20 mouse cellular contexts compared by ENCODE assay signal in the genomic region with DNA sequence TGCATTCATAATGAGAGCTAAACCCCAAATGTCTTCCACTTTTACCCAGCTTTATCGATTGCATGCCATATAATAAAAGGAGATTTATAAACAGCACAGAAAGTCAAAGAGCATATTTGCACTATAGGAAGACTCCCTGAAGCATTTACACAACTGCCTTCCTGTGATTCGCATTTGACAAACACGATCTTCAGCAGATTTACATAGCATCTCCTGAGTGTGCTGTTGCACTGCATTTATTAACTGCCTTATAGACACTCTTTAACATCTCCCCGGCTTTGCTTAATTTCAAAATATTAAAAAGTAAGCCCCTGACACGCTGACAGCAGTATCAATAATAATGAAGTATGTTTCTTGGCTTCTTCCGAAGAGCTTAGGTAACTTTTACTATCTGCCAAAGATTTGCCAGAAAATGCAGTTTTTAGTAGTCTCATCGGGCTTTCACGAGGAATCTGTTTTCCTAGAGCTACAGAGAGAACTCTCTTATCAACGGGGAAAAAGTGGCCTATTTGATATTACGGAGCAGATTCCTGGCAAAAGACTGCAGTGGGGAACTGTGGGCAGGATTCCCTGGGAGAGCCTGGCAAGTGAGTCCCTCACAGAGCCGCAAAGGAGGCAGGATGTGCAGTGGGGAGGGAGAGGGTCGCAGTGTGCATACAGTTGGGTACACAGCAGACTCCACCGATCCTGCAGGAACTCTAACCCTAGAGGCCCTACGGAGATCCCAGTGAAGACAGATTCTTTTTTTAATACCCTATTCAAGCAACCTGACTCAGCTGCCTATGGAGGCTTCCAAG.
DNase-seq lines count a peak whose midpoint lies in the region; ATAC-seq and TF ChIP-seq lines count a peak whose summit lies in the region.
"Had no signal": no experiment of that assay in that cellular context is flagged by ENCODE, and none has a peak within 500 bp of the region (broad histone marks: within the 10 kb centered on the region; RNA-seq: fewer than 3 reads in every experiment).

No protein-coding gene starts in this region.

- no peak overlapping the region for H3K4me3 ChIP-seq in intestine, embryonic 16.5 days (ENCODE audit: low read length)
- no peak overlapping the region for H3K4me3 ChIP-seq in intestine, embryonic 15.5 days (replicated peaks)
- no peak overlapping the region for H3K4me3 ChIP-seq in midbrain, embryonic 13.5 days (replicated peaks)
- H3K4me3 ChIP-seq in midbrain, embryonic 16.5 days (ENCODE audit: low read depth, low read length), result no peak overlapping the region
- no peak overlapping the region for H3K4me3 ChIP-seq in cortical plate, adult 2 months (ENCODE audit: insufficient read depth, low read length)
- H3K4me3 ChIP-seq: embryonic facial prominence, embryonic 12.5 days; heart, embryonic 10.5 days; liver, embryonic 12.5 days; lung, embryonic 15.5 days had no signal

- TF ChIP-seq CTCF in cortical plate, adult 2 months (IDR thresholded peaks at IDR 0.05; ENCODE audit: extremely low read depth, insufficient read depth, low read length), result no peak

- ATAC-seq in intestine, embryonic 16.5 days, result 0 out of 2 replicates have a peak, but pooled peaks have one; percentile 33
- ATAC-seq in intestine, embryonic 15.5 days, result no peak
- ATAC-seq in midbrain, embryonic 13.5 days, result no peak
- ATAC-seq in midbrain, embryonic 16.5 days, result no peak
- ATAC-seq: hindbrain, embryonic 16.5 days; liver, embryonic 12.5 days had no signal

- TF ChIP-seq POLR2A in cortical plate, adult 2 months (IDR thresholded peaks at IDR 0.05; ENCODE audit: extremely low read depth, insufficient read depth, low read length), result no peak

- H3K27me3 ChIP-seq in intestine, embryonic 16.5 days (replicated peaks; ENCODE audit: control insufficient read depth, insufficient read depth, low read length), result no peaks in the 10 kb centered on the region
- no peaks in the 10 kb centered on the region for H3K27me3 ChIP-seq in intestine, embryonic 15.5 days (replicated peaks)
- no peaks in the 10 kb centered on the region for H3K27me3 ChIP-seq in midbrain, embryonic 13.5 days
- H3K27me3 ChIP-seq in midbrain, embryonic 16.5 days (ENCODE audit: control insufficient read depth, insufficient read depth, low read depth, low read length), result no peaks in the 10 kb centered on the region
- H3K27me3 ChIP-seq: CH12.LX; embryonic facial prominence, embryonic 12.5 days; liver, embryonic 12.5 days; lung, embryonic 15.5 days had no signal

- peak; percentile 30 for DNase-seq in cerebellum, adult 11-12 months
- no peak for DNase-seq in cerebellum, adult 11 months
- no peak for DNase-seq in natural killer cell, adult 2 months (ENCODE audit: low spot score in 2 of 2)
- DNase-seq: adrenal gland, postnatal 14 days; gastrocnemius, postnatal 25 days; kidney, adult 2 months; kidney, postnatal 4 days; right cerebral cortex, postnatal 14 days; thymus, adult 18-20 months had no signal

- no peak overlapping the region for H3K9ac ChIP-seq in intestine, embryonic 16.5 days (ENCODE audit: low read depth, low read length)
- H3K9ac ChIP-seq in intestine, embryonic 15.5 days, result no peak overlapping the region
- H3K9ac ChIP-seq in midbrain, embryonic 13.5 days (replicated peaks), result 0 out of 2 replicates have a peak overlapping the region, but pooled peaks have one; percentile 16
- H3K9ac ChIP-seq in midbrain, embryonic 16.5 days (ENCODE audit: low read depth, low read length), result no peak overlapping the region
- H3K9ac ChIP-seq: embryonic facial prominence, embryonic 12.5 days; liver, embryonic 12.5 days; lung, embryonic 15.5 days had no signal

- no peaks in the 10 kb centered on the region for H3K4me1 ChIP-seq in intestine, embryonic 16.5 days (ENCODE audit: control insufficient read depth, insufficient read depth, low read length)
- H3K4me1 ChIP-seq in intestine, embryonic 15.5 days (replicated peaks), result no peaks in the 10 kb centered on the region
- no peaks in the 10 kb centered on the region for H3K4me1 ChIP-seq in midbrain, embryonic 13.5 days (replicated peaks)
- H3K4me1 ChIP-seq in midbrain, embryonic 16.5 days (ENCODE audit: control insufficient read depth, insufficient read depth, low read length), result no peaks in the 10 kb centered on the region; the same call in 1 of the 2 replicates
- H3K4me1 ChIP-seq in cortical plate, adult 2 months (ENCODE audit: control insufficient read depth, insufficient read depth, low read length), result no peaks in the 10 kb centered on the region; the same call in 1 of the 2 replicates
- H3K4me1 ChIP-seq: embryonic facial prominence, embryonic 12.5 days; heart, embryonic 10.5 days; liver, embryonic 12.5 days; lung, embryonic 15.5 days had no signal

- no peaks in the 10 kb centered on the region for H3K9me3 ChIP-seq in intestine, embryonic 16.5 days (ENCODE audit: control insufficient read depth, low read length)
- H3K9me3 ChIP-seq in intestine, embryonic 15.5 days, result no peaks in the 10 kb centered on the region
- peaks cover 13% of the 10 kb centered on the region for H3K9me3 ChIP-seq in midbrain, embryonic 13.5 days
- H3K9me3 ChIP-seq in midbrain, embryonic 16.5 days (replicated peaks; ENCODE audit: control insufficient read depth, low read length, poor library complexity, severe bottlenecking), result peaks cover 4% of the 10 kb centered on the region; the same call in 1 of the 2 replicates
- H3K9me3 ChIP-seq: lung, embryonic 15.5 days had no signal

- H3K27ac ChIP-seq in intestine, embryonic 16.5 days (ENCODE audit: low read length), result no peak overlapping the region
- no peak overlapping the region for H3K27ac ChIP-seq in intestine, embryonic 15.5 days
- no peak overlapping the region for H3K27ac ChIP-seq in midbrain, embryonic 13.5 days
- no peak overlapping the region for H3K27ac ChIP-seq in midbrain, embryonic 16.5 days (ENCODE audit: low read length)
- H3K27ac ChIP-seq in cortical plate, adult 2 months (ENCODE audit: insufficient read depth, low read length), result 0 out of 2 replicates have a peak overlapping the region, but pooled peaks have one; percentile 46
- H3K27ac ChIP-seq: embryonic facial prominence, embryonic 12.5 days; heart, embryonic 10.5 days; liver, embryonic 12.5 days; lung, embryonic 15.5 days had no signal

- WGBS in intestine, embryonic 16.5 days, result 69% methylated on average over 14 of the region's 14 CpGs
- 66% methylated on average over 14 of the region's 14 CpGs for WGBS in intestine, embryonic 15.5 days
- 77% methylated on average over 14 of the region's 14 CpGs for WGBS in midbrain, embryonic 13.5 days
- WGBS in midbrain, embryonic 16.5 days, result 65% methylated on average over 14 of the region's 14 CpGs

- no peaks in the 10 kb centered on the region for H3K36me3 ChIP-seq in intestine, embryonic 16.5 days (ENCODE audit: control insufficient read depth, insufficient read depth, low read length)
- no peaks in the 10 kb centered on the region for H3K36me3 ChIP-seq in intestine, embryonic 15.5 days
- H3K36me3 ChIP-seq in midbrain, embryonic 13.5 days, result no peaks in the 10 kb centered on the region
- no peaks in the 10 kb centered on the region for H3K36me3 ChIP-seq in midbrain, embryonic 16.5 days (ENCODE audit: control insufficient read depth, insufficient read depth, low read length)
- H3K36me3 ChIP-seq: embryonic facial prominence, embryonic 12.5 days; heart, embryonic 10.5 days; liver, embryonic 12.5 days; lung, embryonic 15.5 days had no signal

- no peak overlapping the region for H3K4me2 ChIP-seq in intestine, embryonic 16.5 days (ENCODE audit: low read depth, low read length)
- no peak overlapping the region for H3K4me2 ChIP-seq in intestine, embryonic 15.5 days (replicated peaks)
- no peak overlapping the region for H3K4me2 ChIP-seq in midbrain, embryonic 13.5 days (replicated peaks)
- no peak overlapping the region for H3K4me2 ChIP-seq in midbrain, embryonic 16.5 days (ENCODE audit: low read length)
- H3K4me2 ChIP-seq: embryonic facial prominence, embryonic 12.5 days; liver, embryonic 12.5 days; lung, embryonic 15.5 days had no signal
